Mouse (Mus musculus) ES-E14 (cell line): ENCODE data around the gene Carf.

ENCODE experiments used
- CHD2 ChIP-seq: IDR thresholded peaks from 2 replicates; pipeline ENCODE4 v1.6.1; 2014; ENCODE audit warnings: mild to moderate bottlenecking, low read depth, low read length, inconsistent platforms
- HCFC1 ChIP-seq: IDR thresholded peaks from 2 replicates; pipeline ENCODE4 v1.6.1; 2012; ENCODE audit warnings: low read length, inconsistent platforms, borderline replicate concordance; ENCODE audit not compliant: insufficient read depth
- MAFK ChIP-seq: IDR thresholded peaks from 2 replicates; pipeline ENCODE4 v1.6.1; 2014; ENCODE audit warnings: mild to moderate bottlenecking, low read depth, low read length, inconsistent platforms; ENCODE audit not compliant: insufficient read depth
- ZC3H11A ChIP-seq: IDR thresholded peaks from 2 replicates; pipeline ENCODE4 v1.6.1; 2012; ENCODE audit warnings: low read depth, mild to moderate bottlenecking, inconsistent platforms, low read length, borderline replicate concordance
- ZNF384 ChIP-seq: IDR thresholded peaks from 2 replicates; pipeline ENCODE4 v1.6.1; 2012; ENCODE audit warnings: low read depth, low read length, inconsistent platforms

DNA sequence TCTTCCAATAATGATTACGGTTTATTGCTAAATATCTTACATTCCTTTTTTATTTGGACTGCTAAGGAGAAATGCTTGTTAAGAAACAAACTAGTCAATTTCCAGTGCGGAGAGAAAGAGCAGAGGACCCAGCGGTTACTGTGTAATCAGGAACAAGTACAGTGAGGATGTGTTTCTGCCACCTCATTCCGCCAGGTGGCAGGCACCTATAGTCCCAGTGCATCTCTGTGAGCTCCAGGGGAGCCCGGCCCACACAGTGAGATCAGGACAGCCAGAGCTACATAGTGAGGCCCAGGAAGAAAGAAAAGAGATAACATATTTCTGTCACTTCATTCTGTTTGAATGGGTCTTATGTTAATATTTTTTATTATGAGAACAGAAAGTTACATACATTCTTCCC, 54.7 kb downstream of the Carf start:
- no peak for TF ChIP-seq ZC3H11A
- TF ChIP-seq MAFK: no peak
- no peak for TF ChIP-seq CHD2
- TF ChIP-seq ZNF384: no peak
- no peak for TF ChIP-seq HCFC1
